Mouse (Mus musculus): ENCODE data around the gene Kcnk3. TPM values are rescaled to one million over a fixed set of nuclear protein-coding genes. Genes with fewer than 3 reads are reported as not detected.

Gene Kcnk3
- polyA plus RNA-seq, 1 experiment from 2014 or later: 28.9 TPM

DNA sequence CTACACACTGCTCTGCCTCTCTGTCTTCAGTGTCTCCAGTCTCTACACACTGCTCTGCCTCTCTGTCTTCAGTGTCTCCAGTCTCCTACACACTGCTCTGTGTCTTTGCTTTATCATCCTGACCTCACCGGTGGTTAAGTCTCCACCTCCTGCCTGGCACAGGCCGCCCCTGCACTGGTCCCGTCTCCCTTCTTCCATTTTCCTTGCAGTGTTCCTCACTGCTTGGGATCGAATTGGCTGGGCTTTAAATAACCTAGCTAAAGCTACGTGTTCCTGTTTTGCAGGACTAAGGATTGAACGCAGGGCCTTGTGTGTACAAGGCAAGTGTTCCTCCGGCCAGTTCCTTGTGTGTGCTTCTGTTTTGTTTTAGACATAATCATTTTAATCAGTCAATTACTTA is 82.1 kb downstream of the Kcnk3 start:
- peaks cover 64% of the 10 kb centered on the region for H3K36me3 ChIP-seq
- no peak for ATAC-seq (ENCODE audit: extremely low read depth, insufficient number of reproducible peaks, low FRiP score, low TSS enrichment)
- no peak overlapping the region for H3K27ac ChIP-seq (replicated peaks)
- no peaks in the 10 kb centered on the region for H3K27me3 ChIP-seq (replicated peaks)
- no peak overlapping the region for H3K4me3 ChIP-seq
- H3K9ac ChIP-seq: no peak overlapping the region
- WGBS: 79% methylated on average over 7 of the region's 7 CpGs
- H3K4me2 ChIP-seq: no peak overlapping the region
- peaks cover 35% of the 10 kb centered on the region for H3K4me1 ChIP-seq
- H3K9me3 ChIP-seq: no peaks in the 10 kb centered on the region

DNA sequence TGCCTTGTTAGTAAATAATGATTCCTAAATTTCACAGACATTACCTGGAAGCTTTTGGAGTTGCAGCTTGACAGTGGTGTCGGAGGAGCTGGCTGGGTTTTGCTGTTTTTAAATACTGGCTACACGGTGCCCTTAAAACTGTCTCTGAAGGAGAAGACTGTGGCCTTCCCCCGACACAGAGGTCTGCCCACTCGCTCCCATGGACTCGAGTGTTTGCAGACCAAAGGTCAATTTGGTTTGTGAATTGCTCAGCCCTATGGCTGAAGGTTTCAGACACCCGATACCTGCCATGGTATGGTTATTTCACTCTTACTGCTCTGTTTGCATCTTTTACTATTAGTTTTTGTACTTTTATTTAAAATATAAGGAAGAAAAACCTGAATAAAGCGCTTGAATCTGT is 86.0 kb downstream of the Kcnk3 start:
- no peak overlapping the region for H3K27ac ChIP-seq (replicated peaks)
- no peak for ATAC-seq (ENCODE audit: extremely low read depth, insufficient number of reproducible peaks, low FRiP score, low TSS enrichment)
- H3K4me3 ChIP-seq: no peak overlapping the region
- H3K9me3 ChIP-seq: no peaks in the 10 kb centered on the region
- peaks cover 86% of the 10 kb centered on the region for H3K36me3 ChIP-seq
- H3K4me1 ChIP-seq: peaks cover 12% of the 10 kb centered on the region
- H3K27me3 ChIP-seq (replicated peaks): no peaks in the 10 kb centered on the region
- no peak overlapping the region for H3K4me2 ChIP-seq
- WGBS: 79% methylated on average over 7 of the region's 7 CpGs
- no peak overlapping the region for H3K9ac ChIP-seq

Small RNAs within 50 kb of the gene (microRNA-seq; reads per million reads assigned to microRNA genes)
- not detected for gene Mir5625

Other genes with a start within 250 kb of the Kcnk3 start
- 0.08 and 0.16 TPM in 2 replicates for gene Otof, start 126.2 kb upstream of the Kcnk3 start, polyA plus RNA-seq (2015; fragmentation: Nextera tagmentation; extraction: Ambion mirVana)
- gene 1700001C02Rik, start 122.1 kb upstream of the Kcnk3 start, polyA plus RNA-seq (2015; fragmentation: Nextera tagmentation; extraction: Ambion mirVana): not detected in 2 replicates
- not detected in 2 replicates for gene Cib4, start 42.3 kb upstream of the Kcnk3 start, polyA plus RNA-seq (2015; fragmentation: Nextera tagmentation; extraction: Ambion mirVana)
- 21.9 and 22.6 TPM in 2 replicates for gene Slc35f6, start 59.8 kb downstream of the Kcnk3 start, polyA plus RNA-seq (2015; fragmentation: Nextera tagmentation; extraction: Ambion mirVana)
- 259 TPM in 2 replicates for gene Cenpa, start 78.6 kb downstream of the Kcnk3 start, polyA plus RNA-seq (2015; fragmentation: Nextera tagmentation; extraction: Ambion mirVana)
- gene Dpysl5, start 123.4 kb downstream of the Kcnk3 start, polyA plus RNA-seq (2015; fragmentation: Nextera tagmentation; extraction: Ambion mirVana): 2.4 and 3.8 TPM in 2 replicates
- 16.1 and 16.4 TPM in 2 replicates for gene Mapre3, start 226.5 kb downstream of the Kcnk3 start, polyA plus RNA-seq (2015; fragmentation: Nextera tagmentation; extraction: Ambion mirVana)